Mouse (Mus musculus) adrenal gland, adult 2 months (tissue): ENCODE measurements around the gene Pcgf5. TPM values are rescaled to one million over a fixed set of nuclear protein-coding genes. Genes with fewer than 3 reads are reported as not detected.
A peak's percentile ranks its signal among the peaks of the same experiment; 100 is the strongest.
"Not testable (repeated sequence)": the region's sequence is repeated elsewhere in the genome, so short reads cannot be mapped to it uniquely, and the experiment has no call there.

Source experiments
- DNase-seq: peaks from one replicate; pipeline ENCODE4 v3.0.0; 2021
- polyA plus RNA-seq: library from polyadenylated mRNA; depleted of rRNA; stranded (reverse); fragments of >200 nt; gene quantifications from 2 replicates; pipeline ENCODE4 v1.2.3, GENCODE M21; 2012
- total RNA-seq, 2 experiments: library from RNA; stranded (reverse); gene quantifications; 2 replicates each; pipeline ENCODE4 v1.2.3; 2021

Gene Pcgf5
- total and polyA plus RNA-seq, 3 experiments: 2.5 to 31.9 (median 21.0) TPM

DNA sequence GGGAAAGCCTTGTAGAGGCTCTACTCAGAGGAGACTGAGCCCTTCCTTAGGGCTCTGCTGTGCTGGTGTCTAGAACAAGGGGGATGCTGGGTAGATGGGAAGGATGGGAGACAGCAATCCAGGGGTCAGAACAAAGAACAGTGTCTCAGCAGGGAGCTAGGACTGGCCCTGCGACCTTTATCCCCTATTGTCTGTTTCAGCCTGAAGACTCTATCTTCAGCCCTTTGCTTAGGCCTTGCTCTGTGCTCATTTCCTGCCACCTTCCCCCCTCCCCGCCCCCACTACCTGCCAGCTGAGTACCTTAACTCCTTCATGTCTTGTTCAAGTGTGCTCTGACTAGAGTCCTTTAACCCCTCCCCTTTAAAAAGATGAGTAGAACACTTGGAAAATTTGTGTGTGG is 36.3 kb downstream of the Pcgf5 start:
- no peak for DNase-seq

DNA sequence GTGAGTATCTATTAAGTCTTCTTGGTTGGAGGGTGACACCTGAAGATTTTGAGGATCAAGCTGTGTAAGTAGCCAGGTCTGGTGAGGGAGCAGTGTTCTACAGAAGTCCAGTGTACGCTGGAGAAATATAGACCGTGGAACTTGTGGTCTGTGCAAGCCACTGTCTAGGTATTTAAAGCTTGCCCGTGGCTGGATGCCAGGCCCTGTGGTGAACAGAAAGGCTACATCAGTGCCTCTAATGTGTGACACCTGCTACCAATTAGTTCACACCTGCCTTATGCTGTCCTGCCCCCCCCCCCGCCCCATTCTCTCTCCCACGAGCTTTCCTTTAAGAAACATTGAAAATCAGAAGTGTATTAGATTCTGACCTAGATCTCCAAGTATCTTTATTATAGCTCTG is 40.4 kb downstream of the Pcgf5 start:
- no peak for DNase-seq

- no peak for DNase-seq
These were observed 42.6 kb downstream of the Pcgf5 start for GRCm38 (mm10) chr19:36390714-36391113.

DNA sequence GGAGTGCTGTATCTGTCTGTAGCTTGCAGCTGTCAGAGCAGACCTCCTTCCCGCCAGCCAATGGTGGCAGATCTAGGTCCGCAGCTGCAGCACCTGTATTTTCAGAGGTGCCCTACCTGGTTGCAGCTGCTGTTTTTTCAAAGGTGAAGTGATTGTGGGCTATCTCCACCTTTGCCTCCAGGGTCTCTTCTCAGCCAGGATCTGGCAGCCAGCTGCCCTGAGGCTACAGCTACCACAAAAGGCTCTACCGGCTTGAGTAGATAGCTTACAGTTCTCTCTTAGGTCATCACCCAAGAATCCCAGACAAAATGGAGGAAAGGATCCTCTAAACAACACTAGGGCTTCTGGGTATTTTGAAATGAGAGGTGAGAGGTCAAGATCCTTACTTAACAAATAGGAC is 50.4 kb downstream of the Pcgf5 start:
- no peak for DNase-seq

GRCm38 (mm10) chr19:36408352-36409100 is 60.4 kb downstream of the Pcgf5 start:
- no peak for DNase-seq

DNA sequence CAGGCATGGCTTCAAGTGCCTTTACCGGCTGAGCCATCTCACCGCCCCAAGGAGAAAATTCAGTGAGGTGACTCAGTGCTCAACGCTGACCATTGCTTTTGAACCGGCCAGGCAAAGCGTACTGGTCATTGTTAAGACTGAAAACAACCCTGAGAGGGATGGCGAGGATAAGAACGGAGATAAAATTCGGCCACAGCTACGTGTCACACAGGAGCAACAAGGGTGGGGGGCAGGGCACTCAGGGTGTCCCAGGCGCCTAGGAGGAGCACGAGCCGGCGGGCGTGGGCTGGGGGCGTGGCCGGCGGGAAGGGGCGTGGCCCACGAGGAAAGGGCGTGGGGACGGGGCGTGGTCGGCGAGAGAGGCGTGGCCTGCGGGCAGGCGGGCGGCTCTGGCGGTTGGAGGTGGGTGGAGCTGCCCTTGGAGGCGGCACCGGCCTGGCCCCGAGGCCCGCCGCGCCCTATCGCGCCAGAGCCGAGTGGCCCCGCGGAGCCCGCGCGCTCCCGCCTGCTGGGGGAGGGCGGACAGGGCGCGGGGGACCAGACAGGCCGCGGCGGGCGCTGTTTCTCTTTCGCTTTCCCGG is 61.3 kb downstream of the Pcgf5 start:
- DNase-seq: peak; percentile 99

- no peak for DNase-seq
These were observed 61.8 kb downstream of the Pcgf5 start for GRCm38 (mm10) chr19:36409861-36410392.

- no peak for DNase-seq
These were observed 71.8 kb downstream of the Pcgf5 start for GRCm38 (mm10) chr19:36419885-36420284.

- DNase-seq: no peak
These were observed 79.2 kb downstream of the Pcgf5 start for GRCm38 (mm10) chr19:36427195-36427876.

GRCm38 (mm10) chr19:36428116-36428515 is 80.0 kb downstream of the Pcgf5 start:
- DNase-seq: no peak

- DNase-seq: no peak
These were observed 81.2 kb downstream of the Pcgf5 start for GRCm38 (mm10) chr19:36429354-36429753.

DNA sequence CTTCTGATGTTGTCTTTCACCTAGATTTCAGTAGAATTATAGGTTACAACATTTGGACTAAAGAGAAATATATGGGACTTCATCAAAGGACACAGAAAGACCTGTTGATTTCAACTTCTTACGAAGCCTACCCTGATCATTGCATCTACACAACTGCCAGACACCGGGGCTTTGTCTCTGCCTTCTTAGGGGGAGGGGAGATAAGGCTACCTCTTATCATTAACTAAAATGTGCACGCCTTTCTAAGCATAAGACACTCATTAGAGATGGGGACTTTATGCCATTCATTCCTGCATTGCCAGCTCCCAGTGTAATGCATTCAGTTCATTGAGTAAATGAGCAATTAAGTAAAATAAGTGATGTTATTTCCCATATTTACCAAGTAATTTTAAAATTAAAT is 85.1 kb downstream of the Pcgf5 start:
- DNase-seq: no peak

GRCm38 (mm10) chr19:36439894-36440714 is 92.0 kb downstream of the Pcgf5 start:
- DNase-seq: peak; percentile 42

GRCm38 (mm10) chr19:36450997-36451608 is 103.0 kb downstream of the Pcgf5 start:
- peak; percentile 54 for DNase-seq

DNA sequence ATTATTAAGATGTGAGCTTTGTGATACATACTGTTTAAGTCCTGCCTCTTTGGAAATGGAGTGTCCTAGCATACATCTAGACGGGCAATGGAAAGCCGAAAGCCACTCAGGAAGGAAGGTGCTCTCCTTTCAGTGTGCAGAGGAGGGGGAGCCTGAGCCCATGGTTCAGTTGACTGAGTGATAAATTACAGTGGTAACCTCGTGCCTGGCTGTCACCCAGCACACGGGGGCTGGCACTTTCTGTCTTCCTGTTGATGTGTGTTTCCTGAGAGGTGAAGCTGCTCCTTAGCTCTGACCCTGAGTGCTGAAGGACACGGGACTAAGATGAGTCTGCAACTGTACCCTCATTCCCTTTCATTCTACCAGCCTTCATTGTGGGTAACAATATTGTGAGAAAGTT is 103.6 kb downstream of the Pcgf5 start:
- peak; percentile 36 for DNase-seq

DNA sequence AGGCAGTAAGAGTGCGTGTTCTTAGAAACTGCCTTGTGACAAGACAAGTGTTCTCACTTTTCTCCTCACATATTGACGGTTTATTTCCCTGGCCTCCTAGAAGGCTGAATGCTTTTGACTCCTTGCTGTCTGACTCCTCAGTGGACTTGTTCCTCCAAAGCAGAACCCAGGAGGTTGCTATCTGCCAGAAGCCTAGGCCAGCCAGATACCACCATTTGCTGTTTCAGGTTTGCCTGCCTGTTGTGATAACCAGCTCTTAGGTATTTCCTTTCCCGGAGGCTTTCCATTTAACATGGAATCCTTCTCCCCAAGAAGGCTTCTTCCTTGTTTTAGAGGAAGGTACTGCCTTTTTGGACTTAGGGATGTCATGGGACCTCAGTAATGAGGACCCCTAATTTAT is 104.1 kb downstream of the Pcgf5 start:
- not testable (repeated sequence) for DNase-seq

DNA sequence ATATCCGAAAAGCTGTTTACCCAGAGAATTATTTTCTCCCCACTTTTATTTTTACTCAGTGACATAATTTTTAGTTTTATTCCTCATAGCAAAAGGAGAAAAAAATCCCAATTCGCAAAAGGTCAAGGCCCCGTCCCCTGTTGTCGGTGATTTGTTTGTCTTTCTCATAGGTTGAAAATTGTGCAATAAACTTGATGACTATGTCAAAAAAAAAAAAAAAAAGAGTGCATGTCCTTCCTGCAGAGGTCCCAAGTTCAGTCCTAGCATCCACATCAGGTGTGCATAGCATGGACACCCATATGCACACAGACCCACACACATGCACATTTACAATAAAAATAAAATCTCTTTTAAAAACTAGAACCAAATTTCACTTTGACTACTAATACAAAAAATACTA is 105.3 kb downstream of the Pcgf5 start:
- DNase-seq: peak; percentile 45

DNA sequence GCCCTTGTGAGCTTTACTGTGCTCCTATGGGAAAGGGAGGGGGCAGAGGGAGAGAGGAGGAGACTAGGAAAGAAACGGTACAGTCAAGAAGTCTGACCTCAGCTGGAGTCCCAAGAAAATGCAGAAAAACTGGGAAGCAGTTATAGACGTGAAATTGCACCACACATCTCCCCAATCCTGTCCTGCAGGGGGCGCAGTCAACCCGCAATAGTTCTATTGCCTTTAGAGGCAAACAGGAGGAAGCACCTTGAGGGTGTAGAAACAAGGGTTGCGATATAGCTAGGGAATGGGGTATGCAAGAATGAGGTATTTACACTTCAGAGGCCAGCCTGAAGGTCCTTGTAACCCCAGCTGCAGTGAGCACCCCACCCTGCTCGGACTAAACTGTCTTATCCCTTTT is 122.0 kb downstream of the Pcgf5 start:
- DNase-seq: peak; percentile 83

DNA sequence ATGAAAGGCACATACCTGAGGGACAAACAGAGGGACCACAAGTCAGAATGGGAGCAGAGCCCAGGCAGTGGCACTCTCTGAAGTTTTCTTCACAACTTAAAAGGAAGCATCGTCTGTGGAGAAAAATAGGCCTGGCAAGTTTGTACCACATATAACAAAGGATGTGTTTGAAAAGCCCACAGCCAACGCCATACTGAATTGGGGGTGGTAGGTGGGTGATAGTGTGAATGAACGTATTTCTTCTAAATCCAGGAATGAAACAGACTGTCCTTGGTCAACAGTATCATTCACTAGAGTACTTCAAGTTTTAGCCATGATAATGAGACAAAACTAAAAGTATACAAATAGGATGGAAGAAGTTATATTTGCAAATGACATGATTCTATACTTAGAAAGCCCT is 123.2 kb downstream of the Pcgf5 start:
- DNase-seq: no peak

GRCm38 (mm10) chr19:36476596-36476995 is 128.5 kb downstream of the Pcgf5 start:
- no peak for DNase-seq

GRCm38 (mm10) chr19:36477151-36477550 is 129.0 kb downstream of the Pcgf5 start:
- peak; percentile 45 for DNase-seq

DNA sequence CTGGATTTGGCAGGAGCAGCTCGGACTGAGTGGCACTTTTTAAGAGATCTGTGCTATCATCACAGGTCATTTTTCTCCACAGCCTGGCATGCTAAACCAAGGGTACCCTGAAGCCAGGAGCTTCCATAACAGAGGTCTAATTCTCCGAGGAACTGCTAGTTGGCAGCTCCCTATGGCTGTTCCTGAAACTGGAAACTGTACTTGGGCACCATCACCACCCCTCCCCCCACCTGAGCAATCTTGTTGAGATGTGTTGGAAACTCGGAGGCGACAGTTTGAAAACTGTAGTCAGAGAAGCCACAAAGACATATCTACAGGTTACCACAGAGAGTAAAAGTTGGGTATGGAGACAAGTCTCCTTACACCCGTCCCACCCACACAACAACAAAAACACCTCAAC is 129.6 kb downstream of the Pcgf5 start:
- no peak for DNase-seq
